11 mouse cellular contexts compared by ENCODE assay signal in the genomic region with DNA sequence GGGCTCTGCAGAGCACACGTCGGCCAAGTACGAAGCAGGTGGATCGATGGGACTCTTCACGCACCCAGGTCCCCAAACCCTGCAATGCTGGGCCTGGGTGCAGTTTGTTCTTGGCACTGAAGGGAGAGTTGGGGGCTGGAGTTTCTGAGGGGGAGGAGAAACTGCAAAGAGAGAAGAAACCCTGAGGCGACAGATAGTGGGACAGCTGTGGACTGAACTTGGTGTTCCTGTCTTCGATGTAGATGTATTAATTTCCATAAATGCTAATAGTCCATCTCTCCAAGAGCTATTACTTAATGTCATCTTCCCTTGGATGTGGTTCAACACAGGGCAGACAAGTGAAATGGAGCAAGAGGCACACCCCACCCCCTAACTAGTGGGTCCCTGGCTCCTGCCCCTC. TPM values are rescaled to one million over a fixed set of nuclear protein-coding genes. Genes with fewer than 3 reads are reported as not detected.
DNase-seq lines count a peak whose midpoint lies in the region; ATAC-seq lines count a peak whose summit lies in the region.
"Had no signal": no experiment of that assay in that cellular context is flagged by ENCODE, and none has a peak within 500 bp of the region (broad histone marks: within the 10 kb centered on the region; RNA-seq: fewer than 3 reads in every experiment).

No protein-coding gene starts in this region.

- peak; percentile 57 for DNase-seq in layer of hippocampus, adult 11-12 months (ENCODE audit: low spot score)
- no peak for DNase-seq in layer of hippocampus, adult 9-10 months (ENCODE audit: low spot score)
- peak; percentile 67 to 69 for DNase-seq in layer of hippocampus, postnatal 36 days
- no peak for DNase-seq in cerebellum, adult 18-20 months
- DNase-seq in spleen, postnatal 14 days (ENCODE audit: low spot score in 2 of 2) = no peak
- no peak for DNase-seq in thymus, postnatal 4 days
- DNase-seq: gastrocnemius, postnatal 10 days; lung, adult 2 months had no signal

- peaks cover 24% of the 10 kb centered on the region for H3K4me1 ChIP-seq in forebrain, embryonic 12.5 days
- H3K4me1 ChIP-seq in neural tube, embryonic 13.5 days (replicated peaks) = peaks cover 19% of the 10 kb centered on the region

- peak overlapping the region; percentile 92 for H3K4me2 ChIP-seq in forebrain, embryonic 12.5 days
- H3K4me2 ChIP-seq in neural tube, embryonic 13.5 days = peak overlapping the region; percentile 89

- H3K9me3 ChIP-seq in forebrain, embryonic 12.5 days = peaks cover 13% of the 10 kb centered on the region
- peaks cover 18% of the 10 kb centered on the region for H3K9me3 ChIP-seq in neural tube, embryonic 13.5 days

- no peak for ATAC-seq in forebrain, embryonic 12.5 days (ENCODE audit: low FRiP score)
- no peak for ATAC-seq in neural tube, embryonic 13.5 days (ENCODE audit: low read depth)

- no peak overlapping the region for H3K9ac ChIP-seq in forebrain, embryonic 12.5 days
- no peak overlapping the region for H3K9ac ChIP-seq in neural tube, embryonic 13.5 days

- H3K27me3 ChIP-seq in forebrain, embryonic 12.5 days = peaks cover 22% of the 10 kb centered on the region
- H3K27me3 ChIP-seq in neural tube, embryonic 13.5 days = peaks cover 14% of the 10 kb centered on the region

- H3K27ac ChIP-seq in forebrain, embryonic 12.5 days = no peak overlapping the region
- no peak overlapping the region for H3K27ac ChIP-seq in neural tube, embryonic 13.5 days (replicated peaks)
- H3K27ac ChIP-seq: heart, embryonic 15.5 days had no signal

- WGBS in forebrain, embryonic 12.5 days = 83% methylated on average over 7 of the region's 7 CpGs
- WGBS in neural tube, embryonic 13.5 days = 82% methylated on average over 7 of the region's 7 CpGs

- H3K36me3 ChIP-seq in forebrain, embryonic 12.5 days (replicated peaks) = peaks cover 11% of the 10 kb centered on the region
- 0 out of 2 replicates have a peak, but pooled peaks cover 8% of the 10 kb centered on the region for H3K36me3 ChIP-seq in neural tube, embryonic 13.5 days
- H3K36me3 ChIP-seq: heart, embryonic 15.5 days had no signal

- H3K4me3 ChIP-seq in forebrain, embryonic 12.5 days (replicated peaks) = no peak overlapping the region; the same call in 1 of the 2 replicates
- H3K4me3 ChIP-seq in neural tube, embryonic 13.5 days = peak overlapping the region; percentile 55; the same call in 1 of the 2 replicates

RNA-seq across cellular contexts. Expression of a gene that starts 0.6 kb away (rescaled TPM):
- 7.3 and 7.5 TPM in 2 replicates for polyA plus RNA-seq in forebrain, embryonic 12.5 days (2016; fragmentation: Nextera tagmentation; extraction: Ambion mirVana)
- total RNA-seq in layer of hippocampus, postnatal 36 days (2021) = 10 to 100 TPM; 26.6 to 30.1 TPM
- polyA plus RNA-seq in neural tube, embryonic 13.5 days (2015; fragmentation: Nextera tagmentation; extraction: Ambion mirVana) = 4.9 and 5.4 TPM in 2 replicates

RNA-seq across cellular contexts. Expression of a gene that starts 1.7 kb away (rescaled TPM):
- 16.6 and 17.1 TPM in 2 replicates for polyA plus RNA-seq in forebrain, embryonic 12.5 days (2016; fragmentation: Nextera tagmentation; extraction: Ambion mirVana)
- total RNA-seq in layer of hippocampus, postnatal 36 days (2021) = 100 to 1,000 TPM; 725 to 726 TPM
- polyA plus RNA-seq in neural tube, embryonic 13.5 days (2015; fragmentation: Nextera tagmentation; extraction: Ambion mirVana) = 29.3 and 32.6 TPM in 2 replicates

Comparison
In these comparisons a context has a peak if more than half of its experiments do, and no peak if none do; other contexts are left out.
1. DNase-seq: peak in layer of hippocampus, adult 11-12 months (single experiment) and layer of hippocampus, postnatal 36 days (2 of 2); none in layer of hippocampus, adult 9-10 months (single experiment), cerebellum, adult 18-20 months (0 of 2), spleen, postnatal 14 days (0 of 2) and thymus, postnatal 4 days (single experiment).